Mouse (Mus musculus): ENCODE data around the gene Dlx4.

Dlx4 gene

DNA sequence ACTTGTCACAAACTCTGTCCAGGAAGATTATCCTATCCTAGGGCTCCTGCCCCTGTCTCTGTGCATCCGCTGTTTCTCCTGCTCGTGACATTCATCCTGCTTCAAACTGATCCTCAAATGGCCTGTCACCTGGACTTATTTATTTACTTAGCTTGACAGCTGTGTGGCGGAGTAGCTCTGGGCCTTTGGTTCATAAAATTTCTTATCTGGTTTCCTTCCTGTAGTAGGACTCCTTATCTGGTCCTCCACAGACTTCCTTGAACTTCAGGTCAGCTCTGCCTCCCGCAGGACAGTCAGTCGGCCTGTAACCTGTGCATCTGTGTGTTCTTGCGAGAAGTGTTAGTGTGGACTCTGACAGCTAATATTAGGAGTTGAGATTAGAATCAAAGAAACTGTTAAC is 41.8 kb downstream of the Dlx4 start:
- DNase-seq (ENCODE audit: low read depth, low spot score): no peak

DNA sequence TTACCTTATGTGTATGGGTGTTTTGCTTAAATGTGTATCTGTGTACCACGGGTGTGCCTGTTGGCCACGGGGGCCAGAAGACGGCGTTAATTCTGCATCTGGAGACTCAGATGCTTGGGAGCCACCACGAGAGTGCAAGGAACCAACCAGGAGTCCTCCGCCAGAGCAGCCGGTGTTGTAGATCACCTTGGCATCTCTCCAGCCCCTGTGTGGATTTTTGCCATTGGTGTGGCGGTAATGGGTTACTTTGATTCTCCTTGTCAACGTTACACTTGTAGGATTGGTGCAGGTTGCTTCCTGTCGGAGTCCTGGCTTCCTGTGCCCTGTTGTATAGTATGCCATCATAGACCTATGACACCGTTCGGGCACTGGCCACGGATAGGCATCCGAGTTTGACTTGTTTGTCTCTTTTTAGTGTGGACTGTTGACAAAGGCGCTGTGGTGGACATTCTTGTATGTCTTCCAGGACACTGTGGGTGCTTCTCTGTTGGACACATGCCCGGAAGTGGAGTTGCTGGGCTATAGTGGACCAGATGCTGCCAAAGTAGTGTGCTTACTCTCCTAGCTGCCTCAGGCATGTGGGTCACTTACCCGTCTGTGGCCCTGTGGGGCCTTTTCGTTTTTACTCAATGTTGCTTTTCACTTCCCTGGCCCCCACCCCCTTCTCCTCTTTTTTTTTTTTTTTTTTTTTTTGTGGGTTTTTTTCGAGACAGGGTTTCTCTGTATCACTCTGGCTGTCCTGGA is 43.7 kb downstream of the Dlx4 start:
- no peak for DNase-seq (ENCODE audit: low read depth, low spot score)

DNA sequence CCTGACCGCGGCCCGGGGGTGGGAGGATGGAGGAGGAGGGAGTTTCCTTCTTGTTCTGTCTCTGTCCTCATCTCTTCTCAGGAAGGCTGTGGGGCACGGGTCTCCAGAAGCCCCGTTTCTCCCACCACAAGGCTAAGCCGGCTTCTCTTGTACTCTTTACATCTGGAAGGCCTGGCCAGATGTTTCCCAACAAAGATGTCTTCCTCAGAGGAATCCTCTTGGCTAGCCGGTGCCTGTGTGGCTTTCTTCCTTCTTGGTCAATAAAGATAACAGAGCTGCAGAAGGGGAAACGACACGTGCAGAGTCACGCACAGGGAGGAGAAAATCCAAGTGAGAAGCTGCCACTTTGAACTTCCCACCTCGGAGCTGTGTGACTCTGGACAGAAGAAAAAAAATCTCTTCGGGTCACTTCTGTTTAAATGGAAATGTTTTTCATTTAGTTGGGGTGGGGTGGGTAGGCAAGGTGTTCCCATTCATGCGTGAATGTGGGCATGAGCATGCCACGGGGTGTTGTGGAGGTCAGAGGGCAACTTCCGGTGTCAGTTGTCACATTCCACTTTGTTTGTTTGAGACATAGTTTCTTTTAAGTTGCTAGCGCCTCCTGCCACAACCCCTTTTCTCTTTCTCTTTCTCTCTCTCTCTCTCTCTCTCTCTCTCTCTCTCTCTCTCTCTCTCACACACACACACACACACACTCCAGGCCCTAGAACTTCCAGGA is 44.8 kb downstream of the Dlx4 start:
- DNase-seq (ENCODE audit: low read depth, low spot score): no peak

DNA sequence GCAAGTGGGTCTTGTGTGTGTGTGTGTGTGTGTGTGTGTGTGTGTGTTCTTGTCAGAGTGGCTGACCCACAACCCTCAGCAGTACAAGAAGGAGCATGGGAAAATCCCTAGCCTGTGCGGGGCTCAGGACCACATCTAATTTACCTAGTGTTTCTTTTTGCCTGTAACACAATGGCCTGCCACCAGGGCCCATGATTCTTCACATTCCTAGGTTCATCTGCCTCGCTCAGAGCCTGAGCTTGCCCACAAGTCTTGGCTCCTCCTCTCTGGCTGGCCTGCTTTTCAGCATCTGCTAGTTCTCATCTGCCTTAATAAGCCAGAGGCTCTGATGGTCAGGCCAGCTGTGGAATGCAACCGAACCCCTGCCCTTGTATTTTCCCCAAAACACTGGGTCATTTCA is 45.7 kb downstream of the Dlx4 start:
- DNase-seq (ENCODE audit: low read depth, low spot score): no peak

DNA sequence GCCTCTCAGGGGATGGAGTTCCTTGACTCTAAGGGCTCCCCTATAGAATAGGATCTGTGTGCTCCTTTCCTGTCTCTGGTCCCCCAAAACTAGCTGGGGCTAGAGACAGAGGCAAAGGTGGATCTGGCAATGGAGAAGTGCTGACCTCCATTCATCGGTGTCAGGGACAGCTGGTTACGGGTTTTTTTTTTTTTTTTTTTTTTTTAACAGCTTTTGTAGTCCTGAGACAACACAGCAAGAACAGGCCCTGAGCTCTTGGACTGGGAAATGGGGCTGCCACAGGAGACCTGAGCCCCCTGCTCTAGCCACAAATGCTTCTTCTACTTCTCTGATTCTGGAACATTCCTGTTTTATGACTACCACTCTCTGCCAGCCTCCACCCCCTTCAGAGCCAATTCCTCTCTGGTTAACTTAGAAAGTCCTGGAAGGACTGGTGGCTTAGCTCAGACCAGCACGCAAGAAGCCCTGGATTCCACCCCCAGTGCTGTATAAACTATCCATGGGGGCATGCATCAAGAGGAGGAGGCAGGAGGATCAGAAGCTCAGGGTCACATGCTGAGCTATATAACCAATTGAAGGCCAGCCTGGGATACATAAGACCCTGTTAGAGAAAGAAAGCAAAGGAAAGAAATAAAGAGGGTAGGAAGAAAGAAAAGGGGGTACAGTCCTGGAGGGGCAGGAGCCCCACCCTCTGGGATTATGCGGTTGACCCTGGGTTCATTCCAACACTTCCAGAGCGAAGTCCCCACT is 47.5 kb downstream of the Dlx4 start:
- DNase-seq (ENCODE audit: low read depth, low spot score): no peak

DNA sequence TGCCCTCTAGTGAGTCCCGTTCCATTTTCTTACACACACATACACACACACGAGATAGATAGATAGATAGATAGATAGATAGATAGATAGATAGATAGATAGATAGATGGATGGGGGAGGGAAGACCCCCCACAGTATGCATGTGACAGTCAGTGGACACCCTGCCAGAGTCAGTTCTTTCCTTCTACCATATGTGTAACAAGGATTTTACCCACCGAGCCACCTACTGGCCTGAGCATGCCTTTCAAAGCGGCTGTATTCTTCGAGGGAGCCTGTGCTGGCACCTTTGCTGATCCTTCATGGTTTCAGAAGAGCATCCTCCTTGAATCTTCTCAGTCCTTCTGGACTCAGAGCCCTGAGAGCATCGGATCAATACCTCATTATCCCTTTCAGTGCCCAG is 48.2 kb downstream of the Dlx4 start:
- no peak for DNase-seq (ENCODE audit: low read depth, low spot score)

DNA sequence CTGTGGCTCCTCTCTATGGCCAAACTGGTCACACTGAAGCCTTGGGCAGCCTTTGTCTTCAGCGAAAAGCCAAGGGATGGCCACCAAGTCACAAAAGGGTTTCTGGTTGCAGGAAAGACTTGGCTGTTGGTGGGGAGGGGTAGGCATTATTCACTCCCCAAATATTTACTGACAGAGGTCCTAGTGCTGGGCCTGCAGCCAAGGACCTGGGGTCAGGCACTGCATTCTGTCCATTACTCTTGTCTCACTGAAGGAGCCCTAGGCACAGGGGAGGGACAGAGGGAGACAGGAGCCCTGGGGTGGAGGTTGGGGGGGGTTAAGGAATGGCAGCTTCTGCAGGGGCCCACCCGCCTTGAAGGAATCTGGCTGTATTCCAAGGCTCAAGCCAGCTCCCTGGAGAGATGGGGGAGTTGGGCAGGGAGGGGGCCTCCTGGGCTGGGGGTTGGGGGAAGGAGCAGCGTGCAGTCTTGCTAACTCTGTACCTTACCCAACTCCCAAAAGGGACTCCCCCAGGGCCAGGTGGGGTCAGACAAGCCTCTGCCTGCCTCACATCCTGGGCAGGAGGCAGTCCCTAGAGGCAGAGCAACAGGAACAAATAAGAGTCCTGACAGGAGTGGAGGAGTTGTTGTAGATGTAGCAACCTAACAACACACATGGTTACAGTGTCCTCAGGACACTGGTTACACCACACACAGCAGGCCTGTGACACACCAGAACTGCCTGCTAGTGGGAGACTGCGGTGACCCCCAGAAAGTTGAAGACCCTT is 49.3 kb downstream of the Dlx4 start:
- no peak for DNase-seq (ENCODE audit: low read depth, low spot score)

DNA sequence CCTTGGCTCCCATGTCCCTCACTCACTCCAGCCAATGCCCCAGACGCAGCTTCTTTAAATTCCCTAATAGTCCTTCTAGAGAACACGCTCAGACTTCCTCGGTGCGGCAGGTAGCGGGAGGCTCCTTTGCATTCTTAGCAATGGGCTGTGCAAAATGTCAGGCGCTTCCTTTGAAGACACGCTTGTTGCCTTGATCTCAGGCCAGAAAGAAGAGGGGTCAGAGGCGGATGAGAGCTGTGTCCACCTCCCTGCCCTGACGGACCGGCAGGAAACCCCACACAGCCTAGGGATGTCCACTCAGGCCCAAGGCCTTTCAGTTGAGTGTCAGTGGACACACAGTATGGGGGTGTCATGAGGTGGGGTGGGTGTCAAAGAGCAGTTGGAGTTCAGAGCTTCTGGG is 50.5 kb downstream of the Dlx4 start:
- no peak for DNase-seq (ENCODE audit: low read depth, low spot score)

DNA sequence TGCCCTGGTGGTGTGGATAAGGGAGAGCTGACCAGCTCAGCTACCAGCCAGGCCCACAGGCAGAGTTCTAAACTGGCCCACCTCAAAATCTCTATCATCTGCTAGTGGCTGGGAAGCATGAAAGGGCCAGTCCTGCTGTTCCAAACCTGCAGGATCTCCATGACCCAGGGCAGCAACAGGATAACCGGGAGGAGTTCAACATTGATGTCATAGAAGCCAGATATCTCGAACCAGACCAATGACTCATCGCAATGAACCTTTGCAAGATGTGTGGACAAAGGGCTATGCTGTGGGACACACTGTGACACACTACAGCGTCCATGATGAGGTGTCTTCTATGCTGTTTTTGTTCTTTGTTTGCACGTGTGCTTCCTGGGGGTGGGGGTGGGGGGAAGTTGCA is 53.0 kb downstream of the Dlx4 start:
- no peak for DNase-seq (ENCODE audit: low read depth, low spot score)

All from brain, adult 2 months (tissue).